Mouse (Mus musculus) neural tube, embryonic 11.5 days (tissue): ENCODE data around the gene Hdac7. TPM values are rescaled to one million over a fixed set of nuclear protein-coding genes. Genes with fewer than 3 reads are reported as not detected.
A peak's percentile ranks its signal among the peaks of the same experiment; 100 is the strongest.

Source experiments
- ATAC-seq: fragments of 200-750 bp; cut with Nextera tagmentation; 2 replicates; pipeline ENCODE4 v1.8.0; 2017; ENCODE audit warnings: moderate number of reproducible peaks, mild to moderate bottlenecking, moderate TSS enrichment, moderate library complexity; ENCODE audit not compliant: insufficient read depth, low FRiP score, low TSS enrichment
- DNase-seq: peaks from one replicate; pipeline ENCODE4 v3.0.0-alpha.2; 2015; ENCODE audit warnings: low spot score
- H3K27ac ChIP-seq: fragments of 300-500 bp; sonication (generic); 2 replicates; pipeline ENCODE4 v1.5.1; 2014; ENCODE audit warnings: low read depth, mild to moderate bottlenecking, low read length
- H3K27me3 ChIP-seq: fragments of 300-500 bp; sonication (generic); 2 replicates; pipeline ENCODE4 v1.6.1; 2014; ENCODE audit warnings: mild to moderate bottlenecking, low read length, mixed read lengths; ENCODE audit not compliant: control insufficient read depth, insufficient read depth
- H3K36me3 ChIP-seq: fragments of 300-500 bp; sonication (generic); 2 replicates; pipeline ENCODE4 v1.6.1; 2014; ENCODE audit warnings: mild to moderate bottlenecking, low read length, moderate library complexity, mixed read lengths; ENCODE audit not compliant: control insufficient read depth, insufficient read depth
- H3K4me1 ChIP-seq: fragments of 300-500 bp; sonication (generic); 2 replicates; pipeline ENCODE4 v1.6.1; 2014; ENCODE audit warnings: low read length, mixed read lengths; ENCODE audit not compliant: control insufficient read depth, insufficient read depth
- H3K4me2 ChIP-seq: fragments of 300-500 bp; sonication (generic); 2 replicates; pipeline ENCODE4 v1.6.1; 2014; ENCODE audit warnings: low read depth, mild to moderate bottlenecking, moderate library complexity
- H3K4me3 ChIP-seq: fragments of 300-500 bp; sonication (generic); 2 replicates; pipeline ENCODE4 v1.5.1; 2014; ENCODE audit warnings: low read depth, low read length
- H3K9ac ChIP-seq: fragments of 300-500 bp; sonication (generic); 2 replicates; pipeline ENCODE4 v1.6.1; 2014; ENCODE audit warnings: mild to moderate bottlenecking, low read length
- H3K9me3 ChIP-seq: fragments of 300-500 bp; sonication (generic); 2 replicates; pipeline ENCODE4 v1.6.1; 2016; ENCODE audit warnings: low read length; ENCODE audit not compliant: control insufficient read depth
- WGBS: fragments of 180-500 bp; shearing (Covaris S2); extraction: QIAGEN DNeasy Blood & Tissue Kit; methylation state at CpG from one replicate; pipeline ENCODE4 v1.1.7; 2014; 5-methylcytosine and 5-hydroxymethylcytosine counted together
- polyA plus RNA-seq: library from polyadenylated mRNA; unstranded; fragments of >200 nt; fragmentation: Nextera tagmentation; extraction: Ambion mirVana; gene quantifications from 2 replicates; pipeline ENCODE4 v1.2.1, GENCODE M21; 2014

Hdac7 gene
- polyA plus RNA-seq, 1 experiment from 2014 or later, result 21.0 TPM

GRCm38 (mm10) chr15:97850441-97850840, 6.1 kb upstream of the Hdac7 start:
- Histone ChIP-seq H3K36me3 (no peaks in the 10 kb centered on the region), H3K27me3 (no peaks in the 10 kb centered on the region), H3K27ac (no peak overlapping the region), H3K4me3 (no peak overlapping the region), H3K9me3 (no peaks in the 10 kb centered on the region), H3K4me1 (no peaks in the 10 kb centered on the region), H3K4me2 (no peak overlapping the region), H3K9ac (no peak overlapping the region)
- DNase-seq, result no peak
- 22% methylated on average over 2 of the region's 2 CpGs for WGBS
- no peak for ATAC-seq

GRCm38 (mm10) chr15:97849116-97849911, 5.0 kb upstream of the Hdac7 start:
- Histone ChIP-seq H3K36me3 (no peaks in the 10 kb centered on the region), H3K9ac (peak overlapping the region; percentile 28), H3K9me3 (no peaks in the 10 kb centered on the region), H3K4me2 (peak overlapping the region; percentile 51), H3K4me3 (peak overlapping the region; percentile 27), H3K27ac (no peak overlapping the region), H3K4me1 (no peaks in the 10 kb centered on the region), H3K27me3 (no peaks in the 10 kb centered on the region)
- peak; percentile 85 for DNase-seq
- WGBS, result 10% methylated on average over 19 of the region's 19 CpGs
- peak; percentile 48; the same call in 1 of the 2 replicates for ATAC-seq

GRCm38 (mm10) chr15:97847866-97848265, 3.6 kb upstream of the Hdac7 start:
- WGBS, result 93% methylated on average over 2 of the region's 2 CpGs
- H3K27ac ChIP-seq, result no peak overlapping the region
- no peaks in the 10 kb centered on the region for H3K4me1 ChIP-seq
- H3K9me3 ChIP-seq, result no peaks in the 10 kb centered on the region
- no peak overlapping the region for H3K9ac ChIP-seq
- H3K4me2 ChIP-seq, result no peak overlapping the region
- H3K36me3 ChIP-seq, result no peaks in the 10 kb centered on the region
- no peak for ATAC-seq
- no peak for DNase-seq
- no peak overlapping the region for H3K4me3 ChIP-seq
- no peaks in the 10 kb centered on the region for H3K27me3 ChIP-seq

GRCm38 (mm10) chr15:97847285-97847684, 3.0 kb upstream of the Hdac7 start:
- Histone ChIP-seq H3K4me1 (no peaks in the 10 kb centered on the region), H3K27me3 (no peaks in the 10 kb centered on the region), H3K4me3 (no peak overlapping the region), H3K36me3 (no peaks in the 10 kb centered on the region), H3K9ac (no peak overlapping the region), H3K27ac (no peak overlapping the region), H3K4me2 (no peak overlapping the region), H3K9me3 (no peaks in the 10 kb centered on the region)
- 80% methylated on average over 4 of the region's 4 CpGs for WGBS
- DNase-seq (no peak), ATAC-seq (no peak)

- H3K36me3 ChIP-seq, result no peaks in the 10 kb centered on the region
- H3K27me3 ChIP-seq, result no peaks in the 10 kb centered on the region
- 88% methylated on average over 11 of the region's 11 CpGs for WGBS
- no peaks in the 10 kb centered on the region for H3K4me1 ChIP-seq
- ATAC-seq (no peak), DNase-seq (no peak)
- no peak overlapping the region for H3K4me2 ChIP-seq
- no peaks in the 10 kb centered on the region for H3K9me3 ChIP-seq
- H3K4me3 ChIP-seq, result no peak overlapping the region
- no peak overlapping the region for H3K9ac ChIP-seq
- no peak overlapping the region for H3K27ac ChIP-seq
Observed at GRCm38 (mm10) chr15:97846121-97846882, 2.0 kb upstream of the Hdac7 start.

GRCm38 (mm10) chr15:97843247-97843651, 1.1 kb downstream of the Hdac7 start:
- Histone ChIP-seq H3K9ac (no peak overlapping the region), H3K27ac (no peak overlapping the region), H3K36me3 (no peaks in the 10 kb centered on the region), H3K27me3 (no peaks in the 10 kb centered on the region), H3K4me3 (no peak overlapping the region), H3K9me3 (no peaks in the 10 kb centered on the region), H3K4me2 (no peak overlapping the region), H3K4me1 (no peaks in the 10 kb centered on the region)
- ATAC-seq (no peak), DNase-seq (no peak)
- 81% methylated on average over 7 of the region's 7 CpGs for WGBS

GRCm38 (mm10) chr15:97842058-97842457, 2.2 kb downstream of the Hdac7 start:
- H3K4me1 ChIP-seq, result peaks cover 5% of the 10 kb centered on the region; the same call in 1 of the 2 replicates
- H3K9ac ChIP-seq, result no peak overlapping the region

GRCm38 (mm10) chr15:97841383-97841782, 2.9 kb downstream of the Hdac7 start:
- Histone ChIP-seq H3K36me3 (no peaks in the 10 kb centered on the region), H3K4me3 (no peak overlapping the region), H3K4me2 (no peak overlapping the region), H3K9me3 (no peaks in the 10 kb centered on the region), H3K9ac (no peak overlapping the region), H3K4me1 (peaks cover 5% of the 10 kb centered on the region; the same call in 1 of the 2 replicates), H3K27ac (no peak overlapping the region), H3K27me3 (no peaks in the 10 kb centered on the region)
- DNase-seq, result no peak
- 93% methylated on average over 6 of the region's 6 CpGs for WGBS
- ATAC-seq, result no peak

More at GRCm38 (mm10) chr15:97842058-97842457, 2.2 kb downstream of the Hdac7 start:
- no peak for DNase-seq
- Histone ChIP-seq H3K27ac (no peak overlapping the region), H3K4me2 (no peak overlapping the region), H3K27me3 (no peaks in the 10 kb centered on the region), H3K4me3 (no peak overlapping the region), H3K9me3 (no peaks in the 10 kb centered on the region), H3K36me3 (no peaks in the 10 kb centered on the region)
- no peak for ATAC-seq
- WGBS, result 86% methylated on average over 6 of the region's 6 CpGs
